Mouse (Mus musculus) WW6 (cell line): ENCODE data around the gene Pnkd.
A peak's percentile ranks its signal among the peaks of the same experiment; 100 is the strongest.

Source experiments
- DNase-seq: peaks from one replicate; pipeline ENCODE4 v3.0.0-alpha.2; 2013; ENCODE audit warnings: low read depth, low spot score

Gene Pnkd

DNA sequence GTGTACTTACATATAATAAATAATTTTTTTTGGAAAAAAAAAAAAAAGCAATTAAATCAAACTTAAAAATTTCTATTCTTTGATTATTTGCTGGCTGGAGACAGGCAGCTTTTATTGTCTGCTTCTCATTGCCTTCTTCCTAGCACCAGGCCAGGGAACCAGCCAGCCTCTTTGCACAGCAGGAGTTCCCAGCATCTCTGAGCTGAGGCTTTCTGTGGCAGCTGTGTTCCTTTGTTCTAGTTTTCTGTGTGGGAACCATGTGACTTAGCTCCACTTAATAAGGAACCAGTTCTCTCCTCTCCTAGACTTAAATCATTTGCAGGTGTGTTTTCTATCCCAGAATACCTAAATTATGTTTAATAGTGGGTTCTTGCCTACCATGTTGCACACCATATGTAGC lies 72.8 kb downstream of the Pnkd start:
- no peak for DNase-seq

GRCm38 (mm10) chr1:74359952-74360517 lies 75.3 kb downstream of the Pnkd start:
- no peak for DNase-seq

DNA sequence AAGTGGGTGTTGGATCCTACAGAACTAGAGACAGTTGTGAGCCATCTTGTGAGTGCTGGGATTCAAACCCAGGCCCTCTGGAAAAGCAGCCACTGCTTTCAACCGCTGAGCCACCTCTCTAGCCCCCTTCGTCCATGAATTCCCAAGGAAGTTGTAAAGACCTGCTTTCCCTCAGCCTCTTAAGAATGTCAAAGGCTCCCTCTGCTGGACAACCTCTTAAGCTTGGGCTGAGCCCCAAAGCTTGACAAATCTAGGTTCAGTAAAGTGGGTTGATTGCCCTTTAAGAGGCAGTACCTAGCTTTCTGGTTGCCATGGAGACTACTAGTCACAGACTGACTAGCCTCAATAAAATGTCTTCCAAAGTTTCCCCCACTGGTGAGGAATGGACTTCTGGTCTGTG lies 77.1 kb downstream of the Pnkd start, which contains the start of gene Catip:
Catip (plus strand) TSS at position 297 of the 400 bp plus-strand sequence.
- DNase-seq = peak; percentile 67

GRCm38 (mm10) chr1:74362325-74363229 lies 77.8 kb downstream of the Pnkd start:
- DNase-seq = no peak

DNA sequence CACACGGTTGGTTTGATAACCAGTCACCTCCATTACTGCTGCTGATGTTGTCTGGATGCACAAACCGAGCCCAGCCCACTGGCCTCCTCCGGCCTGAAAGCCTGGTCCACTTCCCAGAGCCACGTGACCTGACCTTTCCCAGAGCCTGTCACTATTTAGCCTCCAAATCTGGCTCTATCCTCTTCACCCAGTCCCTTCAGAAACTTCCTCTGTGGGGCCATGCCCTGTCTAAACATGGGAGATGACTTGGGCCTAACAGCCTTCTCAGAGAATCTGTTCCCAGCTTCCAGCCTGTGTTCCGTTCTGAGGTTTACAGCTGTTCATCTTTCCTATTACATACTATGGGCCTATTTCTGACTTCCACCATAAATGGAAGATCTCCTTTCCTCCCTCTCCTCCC lies 78.7 kb downstream of the Pnkd start:
- DNase-seq = no peak

DNA sequence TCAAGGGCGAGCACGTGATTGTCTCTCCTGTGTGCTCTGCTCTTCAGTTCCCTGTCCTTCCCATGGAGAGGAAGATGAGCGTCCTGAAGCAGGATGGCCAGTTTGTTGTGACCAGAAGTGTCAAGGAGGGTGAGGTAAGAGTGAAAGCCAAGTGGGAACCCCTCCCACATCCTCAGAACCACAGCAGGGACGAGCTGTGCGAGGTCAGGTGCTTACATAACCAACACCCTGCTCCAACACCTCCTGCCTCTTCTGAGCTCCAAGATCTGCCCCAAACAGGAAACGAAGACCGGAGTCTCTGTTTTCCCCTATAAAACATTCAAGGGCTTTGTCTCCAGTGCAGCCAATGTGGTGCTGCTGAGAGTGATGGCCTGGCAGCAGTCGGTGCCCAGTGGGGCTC lies 79.5 kb downstream of the Pnkd start:
- no peak for DNase-seq

GRCm38 (mm10) chr1:74367886-74368645 lies 83.3 kb downstream of the Pnkd start:
- DNase-seq = no peak

DNA sequence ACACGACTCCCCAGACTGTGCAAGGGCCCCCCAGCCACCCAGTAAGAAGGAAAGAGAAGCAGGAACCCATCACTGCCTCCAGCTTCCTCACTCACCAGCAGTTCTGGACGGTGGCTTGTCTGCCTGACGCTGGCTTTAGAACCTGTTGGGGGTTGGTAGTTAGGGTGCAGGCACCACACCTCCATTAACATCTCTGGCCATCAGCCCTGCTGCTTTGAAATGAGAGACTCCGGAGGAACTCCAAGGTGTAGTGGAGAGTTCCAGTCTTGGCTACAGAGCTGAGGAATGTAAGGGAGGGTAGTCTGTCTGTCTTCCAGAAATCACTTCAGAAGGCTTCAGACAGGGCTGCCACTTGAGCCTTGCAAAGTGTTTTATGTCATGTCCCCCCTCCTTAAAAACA lies 85.3 kb downstream of the Pnkd start:
- DNase-seq = no peak

- no peak for DNase-seq
Measured at GRCm38 (mm10) chr1:74373372-74373771, 88.6 kb downstream of the Pnkd start.

- no peak for DNase-seq
Measured at GRCm38 (mm10) chr1:74374980-74375379, 90.2 kb downstream of the Pnkd start, which contains the start of gene Slc11a1. TSS of gene Slc11a1 (plus strand) at chr1:74375195.

DNA sequence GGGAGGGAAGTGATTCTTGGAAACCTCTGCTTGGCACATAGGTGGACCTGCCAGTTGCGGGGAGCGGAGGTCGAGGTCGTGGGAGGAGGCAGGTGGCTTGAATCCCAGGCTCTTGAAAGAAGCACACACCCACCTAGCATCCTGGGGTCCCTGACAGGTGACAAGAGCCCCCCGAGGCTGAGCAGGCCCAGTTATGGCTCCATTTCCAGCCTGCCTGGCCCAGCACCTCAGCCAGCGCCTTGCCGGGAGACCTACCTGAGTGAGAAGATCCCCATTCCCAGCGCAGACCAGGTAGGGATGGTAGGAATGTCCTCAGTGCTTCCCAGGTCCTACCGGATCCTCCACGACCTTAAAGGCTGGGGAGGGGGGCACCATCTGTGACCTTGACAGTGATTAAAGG lies 90.8 kb downstream of the Pnkd start:
- no peak for DNase-seq

GRCm38 (mm10) chr1:74376396-74376795 lies 91.7 kb downstream of the Pnkd start:
- DNase-seq = no peak

- DNase-seq = no peak
Measured at GRCm38 (mm10) chr1:74379058-74379504, 94.4 kb downstream of the Pnkd start.

DNA sequence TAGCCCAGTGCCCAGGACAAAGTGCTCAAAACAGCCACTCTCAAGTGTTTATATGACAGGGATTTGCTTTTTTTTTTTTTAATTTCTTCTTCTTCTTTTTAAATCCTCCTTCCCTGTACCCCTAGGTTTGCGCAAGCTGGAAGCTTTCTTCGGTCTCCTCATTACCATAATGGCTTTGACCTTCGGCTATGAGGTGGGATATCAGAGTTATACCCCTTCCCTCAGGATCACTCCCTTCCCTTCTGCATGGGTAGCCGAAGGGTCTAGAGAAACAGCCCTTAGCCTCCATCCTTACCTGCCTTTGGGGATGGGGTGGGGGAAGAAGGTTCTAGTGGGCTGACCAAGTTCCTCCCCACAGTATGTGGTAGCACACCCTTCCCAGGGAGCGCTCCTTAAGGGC lies 95.8 kb downstream of the Pnkd start:
- DNase-seq = no peak

DNA sequence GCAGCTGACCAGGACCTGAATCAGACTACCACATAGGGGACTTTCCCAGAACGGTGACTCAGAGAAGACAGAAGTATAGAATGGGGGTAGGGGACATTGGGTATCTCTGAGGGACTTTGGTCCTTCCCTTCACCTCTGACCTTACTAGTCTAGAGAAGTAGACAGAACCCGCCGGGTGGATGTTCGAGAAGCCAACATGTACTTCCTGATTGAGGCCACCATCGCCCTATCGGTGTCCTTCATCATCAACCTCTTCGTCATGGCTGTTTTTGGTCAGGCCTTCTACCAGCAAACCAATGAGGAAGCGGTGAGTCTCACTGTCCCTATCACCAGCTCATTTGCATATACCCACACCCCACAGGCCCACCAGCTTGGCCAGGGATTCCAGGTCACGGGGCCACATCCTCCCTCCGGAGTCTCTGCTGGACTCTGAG lies 96.9 kb downstream of the Pnkd start:
- DNase-seq = no peak

GRCm38 (mm10) chr1:74383385-74383784 lies 98.7 kb downstream of the Pnkd start:
- DNase-seq = no peak

DNA sequence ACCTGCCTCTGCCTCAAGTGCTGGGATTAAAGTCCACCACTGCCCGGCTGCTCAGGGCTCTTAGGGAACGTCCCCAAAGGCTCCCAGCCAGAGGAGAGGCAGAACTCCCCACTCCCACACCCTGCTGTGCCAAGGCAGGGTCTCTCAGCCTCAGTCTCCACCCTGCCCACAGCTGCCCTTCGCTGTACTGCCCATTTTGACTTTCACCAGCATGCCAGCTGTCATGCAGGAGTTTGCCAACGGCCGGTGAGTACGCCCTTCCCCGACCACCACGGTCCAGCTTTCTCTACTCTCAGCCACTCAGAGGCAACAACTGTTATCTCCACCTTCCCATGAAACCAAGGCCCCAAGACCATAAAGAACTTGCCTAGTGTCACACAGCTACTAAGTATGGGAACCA lies 99.8 kb downstream of the Pnkd start:
- DNase-seq = no peak

DNA sequence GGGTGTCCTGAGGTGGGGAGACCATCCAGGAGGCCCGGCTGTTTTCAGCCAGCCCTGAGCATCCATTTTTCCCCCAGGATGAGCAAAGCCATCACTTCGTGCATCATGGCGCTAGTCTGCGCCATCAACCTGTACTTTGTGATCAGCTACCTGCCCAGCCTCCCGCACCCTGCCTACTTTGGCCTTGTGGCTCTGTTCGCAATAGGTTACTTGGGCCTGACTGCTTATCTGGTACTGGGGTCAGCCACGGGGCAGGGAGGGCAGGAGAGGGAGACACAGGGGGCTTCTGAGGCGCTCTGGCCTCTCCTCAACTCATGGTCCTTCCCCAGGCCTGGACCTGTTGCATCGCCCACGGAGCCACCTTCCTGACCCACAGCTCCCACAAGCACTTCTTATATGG lies 100.3 kb downstream of the Pnkd start:
- DNase-seq = no peak

DNA sequence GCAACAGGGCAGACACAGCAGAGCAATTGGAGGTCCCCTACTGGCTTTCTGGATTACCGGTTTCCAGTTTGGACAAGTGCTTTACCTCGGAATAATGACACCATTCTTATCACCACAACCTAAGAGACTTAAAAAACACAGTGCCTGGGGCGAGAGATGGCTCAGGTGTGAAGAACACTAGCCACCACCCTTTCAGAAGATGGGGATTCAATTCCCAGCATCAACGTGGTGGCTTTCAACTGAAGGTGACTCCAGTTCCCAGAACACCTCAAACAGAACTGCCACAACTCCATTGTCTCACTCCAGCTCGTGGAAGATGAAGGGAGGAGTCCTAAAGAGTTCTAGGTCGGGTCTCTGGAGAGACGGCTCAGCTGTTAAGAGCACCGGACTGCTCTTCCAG lies 100.8 kb downstream of the Pnkd start:
- DNase-seq = no peak

DNA sequence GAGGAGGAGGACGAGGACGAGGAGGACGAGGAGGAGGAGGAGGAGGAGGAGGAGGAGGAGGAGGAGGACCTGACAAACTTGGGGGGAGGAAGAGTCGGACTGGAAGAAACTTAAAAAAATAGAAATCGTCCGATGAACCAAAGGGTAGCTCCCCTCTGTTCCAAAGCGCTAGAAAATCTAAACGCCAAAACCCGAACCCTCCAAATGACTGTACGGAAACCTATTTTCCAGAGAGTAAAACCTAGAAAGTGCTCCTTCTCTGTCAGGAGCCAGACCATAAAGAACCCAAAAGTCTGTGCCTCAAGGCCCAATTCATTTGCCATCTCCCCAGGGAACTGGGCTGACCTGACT lies 101.6 kb downstream of the Pnkd start:
- no peak for DNase-seq

- DNase-seq = peak; percentile 93
Measured at GRCm38 (mm10) chr1:74386714-74387385, 102.1 kb downstream of the Pnkd start.
